Mouse (Mus musculus) forebrain, postnatal 0 days (tissue): ENCODE measurements around the gene Tmem97. TPM values are rescaled to one million over a fixed set of nuclear protein-coding genes. Genes with fewer than 3 reads are reported as not detected.

ENCODE experiments used
- ATAC-seq: fragments of 200-750 bp; cut with Nextera tagmentation; 2 replicates; pipeline ENCODE4 v1.8.0; 2017; ENCODE audit warnings: mild to moderate bottlenecking, moderate library complexity
- DNase-seq: peaks from one replicate; pipeline ENCODE4 v3.0.0-alpha.2; 2015
- H3K27ac ChIP-seq: fragments of 300-500 bp; sonication (generic); 2 replicates; pipeline ENCODE4 v1.5.1; 2014; ENCODE audit warnings: low read depth, mild to moderate bottlenecking, antibody characterized with exemption, low read length, moderate library complexity, mixed read lengths
- H3K27me3 ChIP-seq: fragments of 300-500 bp; sonication (generic); 2 replicates; pipeline ENCODE4 v1.6.1; 2014; ENCODE audit warnings: mild to moderate bottlenecking, low read length, mixed read lengths; ENCODE audit not compliant: insufficient read depth
- H3K36me3 ChIP-seq: fragments of 300-500 bp; sonication (generic); 2 replicates; pipeline ENCODE4 v1.6.1; 2014; ENCODE audit warnings: mild to moderate bottlenecking, moderate library complexity; ENCODE audit not compliant: insufficient read depth
- H3K4me1 ChIP-seq: fragments of 300-500 bp; sonication (generic); 2 replicates; pipeline ENCODE4 v1.6.1; 2014; ENCODE audit warnings: antibody characterized with exemption; ENCODE audit not compliant: insufficient read depth
- H3K4me2 ChIP-seq: fragments of 300-500 bp; sonication (generic); 2 replicates; pipeline ENCODE4 v1.6.1; 2014; ENCODE audit warnings: low read depth, mild to moderate bottlenecking, moderate library complexity
- H3K4me3 ChIP-seq: fragments of 300-500 bp; sonication (generic); 2 replicates; pipeline ENCODE4 v1.5.1; 2014; ENCODE audit warnings: low read depth, low read length, mixed read lengths
- H3K9ac ChIP-seq: fragments of 300-500 bp; sonication (generic); 2 replicates; pipeline ENCODE4 v1.6.1; 2014; ENCODE audit warnings: mild to moderate bottlenecking
- H3K9me3 ChIP-seq: fragments of 300-500 bp; sonication (generic); 2 replicates; pipeline ENCODE4 v1.6.1; 2016; ENCODE audit warnings: low read length
- CTCF ChIP-seq: sonication (generic); IDR thresholded peaks from 2 replicates; pipeline ENCODE4 v1.5.1; 2016; ENCODE audit warnings: antibody characterized with exemption, control low read depth, low read depth
- WGBS: fragments of 180-500 bp; shearing (Covaris S2); extraction: QIAGEN DNeasy Blood & Tissue Kit; methylation state at CpG from one replicate; pipeline ENCODE4 v1.1.7; 2014; 5-methylcytosine and 5-hydroxymethylcytosine counted together
- polyA plus RNA-seq: library from polyadenylated mRNA; unstranded; fragments of >200 nt; fragmentation: Nextera tagmentation; extraction: Ambion mirVana; gene quantifications from 2 replicates; pipeline ENCODE4 v1.2.1, GENCODE M21; 2015
- total RNA-seq: library from RNA; depleted of rRNA; stranded (reverse); fragments of >200 nt; gene quantifications from 2 replicates; pipeline ENCODE4 v1.2.3, GENCODE M21; 2014

The Tmem97 gene
- total and polyA plus RNA-seq, 2 experiments from 2014 or later = 32.7 to 37.1 TPM

DNA sequence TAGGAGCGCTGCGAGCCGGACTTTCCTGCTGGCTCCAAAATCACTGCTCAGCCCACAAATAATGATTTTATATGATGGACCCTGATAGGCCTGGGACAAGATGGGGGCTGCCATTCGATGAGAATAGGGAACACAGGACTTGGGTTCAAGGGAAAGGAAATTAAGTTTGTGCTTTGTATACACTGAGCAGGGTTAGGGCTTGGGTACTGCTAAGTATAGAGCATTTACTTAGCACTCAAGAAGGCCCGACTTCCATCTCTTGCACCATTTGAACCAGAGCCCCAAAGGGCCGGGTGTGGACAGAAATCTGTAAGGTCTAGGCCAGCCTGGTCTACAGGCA, 452 bp upstream of the Tmem97 start:
- ATAC-seq (peak; percentile 12), DNase-seq (no peak)
- Histone ChIP-seq H3K9me3 (no peaks in the 10 kb centered on the region), H3K9ac (peak overlapping the region; percentile 47), H3K36me3 (no peaks in the 10 kb centered on the region), H3K4me3 (peak overlapping the region; percentile 59), H3K27me3 (no peaks in the 10 kb centered on the region), H3K4me2 (peak overlapping the region; percentile 69), H3K27ac (peak overlapping the region; percentile 75), H3K4me1 (peaks cover 9% of the 10 kb centered on the region; the same call in 1 of the 2 replicates)
- no peak for TF ChIP-seq CTCF
- 34% methylated on average over 6 of the region's 6 CpGs for WGBS

DNA sequence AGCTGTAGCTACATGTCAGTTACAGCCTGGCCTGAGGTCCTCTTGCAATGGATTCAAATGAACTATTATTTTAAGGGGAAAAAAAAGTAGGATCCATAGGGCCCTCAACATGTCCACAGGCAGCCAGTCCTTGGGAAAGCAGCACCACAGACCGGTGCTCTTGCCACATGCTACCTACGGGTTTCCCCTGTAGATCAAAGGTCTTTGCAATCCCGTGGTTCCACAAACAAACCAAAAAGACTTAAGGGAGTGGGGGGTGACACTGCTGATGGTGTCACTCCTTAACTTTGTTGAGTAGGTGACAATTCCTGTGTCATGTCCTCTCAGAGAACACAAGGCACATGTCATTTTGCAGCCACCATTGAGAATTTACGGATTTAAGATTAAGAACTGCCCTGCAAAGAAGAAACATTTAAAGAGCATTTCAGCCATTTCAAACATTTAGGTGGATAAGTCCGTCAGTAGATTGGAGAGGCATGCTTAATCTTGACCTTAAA, 1.0 kb downstream of the Tmem97 start:
- Histone ChIP-seq H3K4me3 (peak overlapping the region; percentile 59), H3K4me2 (peak overlapping the region; percentile 69), H3K27me3 (no peaks in the 10 kb centered on the region), H3K36me3 (no peaks in the 10 kb centered on the region), H3K9me3 (no peaks in the 10 kb centered on the region), H3K9ac (peak overlapping the region; percentile 67; the same call in 1 of the 2 replicates), H3K27ac (no peak overlapping the region), H3K4me1 (peaks cover 9% of the 10 kb centered on the region; the same call in 1 of the 2 replicates)
- 17% methylated on average over 5 of the region's 5 CpGs for WGBS
- no peak for TF ChIP-seq CTCF
- ATAC-seq (no peak), DNase-seq (peak; percentile 13)

GRCm38 (mm10) chr11:78547718-78548460, 2.7 kb downstream of the Tmem97 start:
- Histone ChIP-seq H3K9ac (no peak overlapping the region), H3K4me2 (no peak overlapping the region)

DNA sequence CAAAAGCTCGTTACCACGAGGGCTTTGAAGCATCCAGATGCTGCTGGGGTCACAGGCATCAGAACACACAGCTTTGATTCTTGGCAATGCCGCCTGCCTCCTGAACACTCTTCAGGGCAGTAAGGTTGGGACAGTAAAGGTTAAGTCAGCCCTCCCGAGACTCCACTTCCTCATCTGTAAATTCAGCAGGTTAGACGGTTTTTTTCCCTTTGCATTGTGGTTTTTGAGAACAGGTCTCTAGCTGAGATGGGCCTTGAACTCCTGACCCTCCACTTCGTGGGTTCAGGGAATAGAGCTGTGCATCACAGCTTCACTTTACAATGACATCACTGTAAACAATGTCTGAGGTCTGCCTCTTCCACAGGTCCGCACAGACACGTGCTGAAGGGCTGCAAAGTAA, 5.4 kb downstream of the Tmem97 start:
- WGBS = 67% methylated on average over 8 of the region's 8 CpGs
- no peak overlapping the region for H3K4me2 ChIP-seq
- no peak for ATAC-seq
- H3K9me3 ChIP-seq = no peaks in the 10 kb centered on the region
- H3K4me3 ChIP-seq = no peak overlapping the region
- no peak overlapping the region for H3K27ac ChIP-seq
- no peak overlapping the region for H3K9ac ChIP-seq
- H3K27me3 ChIP-seq = no peaks in the 10 kb centered on the region
- DNase-seq = no peak
- H3K36me3 ChIP-seq = peaks cover 24% of the 10 kb centered on the region
- 0 out of 2 replicates have a peak, but pooled peaks cover 6% of the 10 kb centered on the region for H3K4me1 ChIP-seq
- TF ChIP-seq CTCF = no peak

More at GRCm38 (mm10) chr11:78547718-78548460, 2.7 kb downstream of the Tmem97 start:
- H3K9me3 ChIP-seq = no peaks in the 10 kb centered on the region
- no peak overlapping the region for H3K27ac ChIP-seq
- H3K4me1 ChIP-seq = peaks cover 9% of the 10 kb centered on the region; the same call in 1 of the 2 replicates
- H3K27me3 ChIP-seq = no peaks in the 10 kb centered on the region
- DNase-seq (peak; percentile 23), ATAC-seq (no peak)
- TF ChIP-seq CTCF = no peak
- 82% methylated on average over 2 of the region's 2 CpGs for WGBS
- H3K36me3 ChIP-seq = peaks cover 11% of the 10 kb centered on the region; the same call in 1 of the 2 replicates
- no peak overlapping the region for H3K4me3 ChIP-seq

DNA sequence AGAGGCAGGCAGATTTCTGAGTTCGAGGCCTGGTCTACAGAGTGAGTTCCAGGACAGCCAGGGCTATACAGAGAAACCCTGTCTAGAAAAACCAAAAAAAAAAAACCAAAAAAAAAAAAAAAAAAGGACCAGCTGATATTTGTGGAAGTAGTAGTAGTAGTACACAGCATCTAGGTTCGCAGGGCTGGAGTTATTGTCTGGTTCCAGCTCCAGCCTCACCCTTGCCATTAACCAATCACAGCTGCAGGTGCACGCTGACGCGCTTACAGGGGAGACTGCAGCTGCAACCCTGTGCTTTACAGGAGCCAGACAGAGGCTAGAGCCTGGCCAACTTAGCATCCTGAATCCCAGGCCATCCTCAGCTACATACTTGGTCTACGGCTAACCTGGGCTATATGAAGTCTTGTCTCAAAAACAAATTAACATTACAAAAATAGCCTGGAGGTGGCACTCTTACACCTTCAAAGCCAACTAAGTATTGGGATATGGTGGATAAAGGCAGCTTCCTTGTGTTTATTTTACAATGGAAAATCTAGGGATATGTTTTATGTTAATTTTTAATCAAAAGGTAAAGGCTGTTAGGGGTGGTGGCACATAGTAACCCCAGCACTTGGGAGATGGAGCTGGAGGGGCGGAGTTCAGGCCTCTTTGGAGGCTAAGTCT, 6.0 kb downstream of the Tmem97 start:
- DNase-seq = peak; percentile 35
- TF ChIP-seq CTCF = peak; percentile 42

GRCm38 (mm10) chr11:78540358-78540757, 10.2 kb downstream of the Tmem97 start:
- H3K4me1 ChIP-seq = no peaks in the 10 kb centered on the region
- H3K27me3 ChIP-seq = no peaks in the 10 kb centered on the region
- TF ChIP-seq CTCF = no peak
- ATAC-seq (no peak), DNase-seq (no peak)
- no peaks in the 10 kb centered on the region for H3K9me3 ChIP-seq
- no peak overlapping the region for H3K9ac ChIP-seq
- H3K4me3 ChIP-seq = no peak overlapping the region
- H3K27ac ChIP-seq = no peak overlapping the region
- H3K36me3 ChIP-seq = peaks cover 36% of the 10 kb centered on the region
- no peak overlapping the region for H3K4me2 ChIP-seq
- WGBS = 91% methylated on average over 3 of the region's 3 CpGs

More for the DNA sequence above, 6.0 kb downstream of the Tmem97 start:
- no peaks in the 10 kb centered on the region for H3K9me3 ChIP-seq
- H3K9ac ChIP-seq = no peak overlapping the region
- H3K4me2 ChIP-seq = no peak overlapping the region
- 92% methylated on average over 7 of the region's 7 CpGs for WGBS
- 0 out of 2 replicates have a peak, but pooled peaks cover 5% of the 10 kb centered on the region for H3K4me1 ChIP-seq
- no peak overlapping the region for H3K27ac ChIP-seq
- H3K4me3 ChIP-seq = no peak overlapping the region
- no peak; the same call in 1 of the 2 replicates for ATAC-seq
- H3K36me3 ChIP-seq = peaks cover 28% of the 10 kb centered on the region
- no peaks in the 10 kb centered on the region for H3K27me3 ChIP-seq

DNA sequence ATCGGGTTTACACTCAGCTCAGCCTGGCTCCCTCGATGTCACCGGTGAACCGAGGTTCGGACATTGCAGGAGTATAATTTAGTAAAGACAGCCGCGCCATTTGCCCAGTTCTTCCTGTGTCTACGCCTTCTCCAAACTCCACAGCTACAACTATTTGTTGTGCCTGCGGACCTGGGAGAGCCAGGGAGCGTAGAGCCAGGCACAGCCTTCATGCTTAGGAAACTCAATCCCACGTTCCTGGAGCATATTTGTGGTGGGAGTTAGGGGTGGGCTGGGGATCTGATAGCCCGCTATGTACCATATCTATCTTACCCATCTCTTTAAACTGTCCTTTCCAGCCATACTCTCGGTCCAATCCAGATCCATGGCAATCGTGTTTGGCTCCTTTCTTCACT, 13.9 kb downstream of the Tmem97 start:
- no peak for ATAC-seq
- no peaks in the 10 kb centered on the region for H3K27me3 ChIP-seq
- WGBS = 3% methylated on average over 14 of the region's 14 CpGs
- no peak for TF ChIP-seq CTCF
- peak overlapping the region; percentile 75 for H3K9ac ChIP-seq
- no peak for DNase-seq
- H3K27ac ChIP-seq = peak overlapping the region; percentile 85
- no peaks in the 10 kb centered on the region for H3K9me3 ChIP-seq
- H3K4me2 ChIP-seq = peak overlapping the region; percentile 77
- peaks cover 10% of the 10 kb centered on the region for H3K4me1 ChIP-seq
- H3K36me3 ChIP-seq = peaks cover 21% of the 10 kb centered on the region
- peak overlapping the region; percentile 65 for H3K4me3 ChIP-seq
